Mouse (Mus musculus): ENCODE measurements at regions not wholly inside any gene's neighbourhood (a gene's known extent, or its start where the extent isn't known, plus 50 kb on each side); places are given as distances from the start of the nearest gene placed in this dataset.

DNA sequence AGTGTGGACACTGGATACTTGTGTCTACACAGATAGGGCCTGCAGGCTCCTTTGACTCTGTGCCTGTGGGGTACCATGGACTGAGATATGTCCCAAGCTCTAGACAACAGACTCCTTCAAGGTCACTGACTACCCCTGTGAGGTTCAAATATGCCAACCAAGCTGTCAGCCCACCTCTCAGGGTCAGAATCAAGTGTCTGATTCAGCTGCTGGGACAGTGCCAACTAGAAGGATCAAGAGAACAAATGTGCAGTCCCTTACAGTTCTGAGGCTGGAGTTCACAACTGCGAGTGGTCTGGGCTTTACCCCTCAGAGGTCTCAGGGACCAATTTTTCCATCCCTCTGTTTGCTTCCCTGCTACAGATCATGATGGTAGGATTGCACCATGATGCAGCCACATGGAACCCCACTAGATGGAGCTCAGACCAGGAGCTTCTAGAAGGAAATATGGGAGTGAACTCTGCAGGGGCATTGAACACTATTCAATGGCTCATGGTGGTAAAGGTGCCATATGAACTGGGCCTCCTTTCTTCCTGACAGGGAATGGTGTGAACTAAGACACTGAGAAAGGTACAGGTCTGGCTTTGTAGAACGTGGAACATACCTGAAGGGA is 581.8 kb upstream of the Mki67 start:
- WGBS: 65% methylated on average over 2 of the region's 2 CpGs
- H3K4me3 ChIP-seq: no peak overlapping the region
- no peaks in the 10 kb centered on the region for H3K27me3 ChIP-seq (replicated peaks)
- no peaks in the 10 kb centered on the region for H3K9me3 ChIP-seq
- no peak for ATAC-seq (replicated peaks)
- no peak overlapping the region for H3K27ac ChIP-seq
- no peaks in the 10 kb centered on the region for H3K4me1 ChIP-seq
- no peaks in the 10 kb centered on the region for H3K36me3 ChIP-seq (replicated peaks)
- H3K9ac ChIP-seq: no peak overlapping the region
- H3K4me2 ChIP-seq: no peak overlapping the region

DNA sequence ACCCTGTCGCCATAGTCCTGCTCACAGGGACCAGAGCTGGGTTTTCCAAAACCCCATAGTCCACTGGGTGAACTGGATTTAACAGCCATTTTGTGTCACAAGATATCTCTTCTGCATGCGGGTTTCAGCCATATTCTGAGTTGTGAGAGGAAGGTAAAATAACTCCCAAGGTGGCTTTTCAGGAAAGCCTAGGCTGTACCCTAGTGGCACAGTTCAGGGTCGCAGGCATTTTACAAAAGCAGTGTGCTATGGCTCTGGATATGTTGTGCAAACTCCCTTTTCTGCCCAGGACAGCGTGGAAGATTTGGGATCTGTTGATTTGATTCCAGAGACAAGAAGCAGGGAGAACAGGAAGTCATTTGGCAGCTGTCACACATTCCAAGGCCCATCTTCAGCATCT is 588.3 kb upstream of the Mgmt start:
- H3K27ac ChIP-seq: no peak overlapping the region
- H3K36me3 ChIP-seq (replicated peaks): no peaks in the 10 kb centered on the region
- WGBS: 76% methylated on average over 4 of the region's 4 CpGs
- no peaks in the 10 kb centered on the region for H3K4me1 ChIP-seq
- no peak overlapping the region for H3K9ac ChIP-seq
- ATAC-seq (replicated peaks): no peak
- H3K4me2 ChIP-seq: no peak overlapping the region
- H3K4me3 ChIP-seq: no peak overlapping the region
- H3K9me3 ChIP-seq: no peaks in the 10 kb centered on the region
- H3K27me3 ChIP-seq (replicated peaks): no peaks in the 10 kb centered on the region

DNA sequence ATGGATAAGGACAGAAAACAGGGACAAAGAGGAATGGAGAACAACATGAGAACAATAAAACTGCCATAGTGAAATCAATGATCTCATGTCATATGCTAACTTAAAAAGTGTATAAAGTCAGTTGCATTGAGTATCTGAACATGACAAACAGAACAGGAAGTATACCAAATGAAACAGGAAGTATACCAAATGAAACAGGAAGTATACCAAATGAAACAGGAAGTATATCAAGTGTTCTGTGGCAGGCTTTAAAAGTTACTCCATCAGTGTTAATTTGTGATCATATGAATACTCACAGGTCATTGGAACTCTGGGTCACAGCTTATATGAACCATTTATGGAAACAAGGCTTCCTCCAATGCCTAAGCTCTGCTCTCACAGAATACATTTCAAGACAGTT is 585.6 kb upstream of the Mgmt start:
- Histone ChIP-seq H3K27me3 (replicated peaks) (no peaks in the 10 kb centered on the region), H3K4me1 (no peaks in the 10 kb centered on the region), H3K4me2 (no peak overlapping the region), H3K9me3 (no peaks in the 10 kb centered on the region), H3K4me3 (no peak overlapping the region), H3K36me3 (replicated peaks) (no peaks in the 10 kb centered on the region), H3K27ac (no peak overlapping the region), H3K9ac (no peak overlapping the region)
- ATAC-seq (replicated peaks): no peak

DNA sequence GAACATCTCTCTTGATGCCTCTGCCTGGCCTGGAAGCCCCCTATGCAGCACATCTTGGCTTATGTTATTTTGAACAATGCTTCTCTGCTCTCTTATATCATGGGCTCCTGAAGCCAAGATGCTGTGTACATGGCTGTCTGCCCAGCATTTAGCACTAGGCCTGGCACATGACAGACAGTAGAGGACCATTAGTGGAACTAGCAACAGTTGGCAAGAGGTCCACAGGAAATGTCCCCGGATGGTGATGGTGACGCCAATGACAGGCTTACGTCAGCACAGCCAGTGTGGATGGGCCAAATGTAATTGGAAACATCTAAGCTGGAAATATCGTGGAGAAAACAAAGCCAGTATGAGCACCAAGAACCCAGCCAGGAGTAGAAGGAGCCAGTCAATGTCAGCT is 567.1 kb upstream of the Mgmt start:
- H3K4me1 ChIP-seq: no peaks in the 10 kb centered on the region
- no peak overlapping the region for H3K9ac ChIP-seq
- WGBS: 89% methylated on average over 4 of the region's 4 CpGs
- ATAC-seq (replicated peaks): no peak
- no peak overlapping the region for H3K4me3 ChIP-seq
- H3K27ac ChIP-seq: no peak overlapping the region
- no peaks in the 10 kb centered on the region for H3K36me3 ChIP-seq (replicated peaks)
- no peaks in the 10 kb centered on the region for H3K27me3 ChIP-seq (replicated peaks)
- H3K4me2 ChIP-seq: no peak overlapping the region
- H3K9me3 ChIP-seq: no peaks in the 10 kb centered on the region

DNA sequence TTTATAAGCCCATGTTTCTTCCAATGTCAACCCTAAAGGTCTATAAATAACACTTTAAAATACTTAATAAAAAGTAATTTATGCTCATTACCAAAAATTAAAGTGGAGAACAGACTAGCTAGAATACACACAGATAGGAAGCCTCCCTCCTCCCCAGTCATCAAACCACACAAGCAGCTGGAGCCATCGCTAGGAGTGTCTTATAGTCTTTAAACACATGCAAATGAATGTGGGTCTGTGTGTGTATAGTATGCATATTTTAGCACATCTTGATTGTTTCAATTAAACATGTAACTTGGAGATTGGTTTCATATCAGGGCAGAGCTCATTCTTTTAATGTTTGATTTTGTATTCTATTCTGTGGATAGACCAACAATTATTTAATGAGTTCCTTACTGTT is 564.0 kb upstream of the Mgmt start:
- Histone ChIP-seq H3K9ac (no peak overlapping the region), H3K36me3 (replicated peaks) (no peaks in the 10 kb centered on the region), H3K27ac (no peak overlapping the region), H3K27me3 (replicated peaks) (no peaks in the 10 kb centered on the region), H3K4me3 (no peak overlapping the region), H3K4me2 (no peak overlapping the region), H3K9me3 (no peaks in the 10 kb centered on the region), H3K4me1 (no peaks in the 10 kb centered on the region)
- WGBS: 32% methylated on average over 1 of the region's 1 CpGs
- ATAC-seq (replicated peaks): no peak

DNA sequence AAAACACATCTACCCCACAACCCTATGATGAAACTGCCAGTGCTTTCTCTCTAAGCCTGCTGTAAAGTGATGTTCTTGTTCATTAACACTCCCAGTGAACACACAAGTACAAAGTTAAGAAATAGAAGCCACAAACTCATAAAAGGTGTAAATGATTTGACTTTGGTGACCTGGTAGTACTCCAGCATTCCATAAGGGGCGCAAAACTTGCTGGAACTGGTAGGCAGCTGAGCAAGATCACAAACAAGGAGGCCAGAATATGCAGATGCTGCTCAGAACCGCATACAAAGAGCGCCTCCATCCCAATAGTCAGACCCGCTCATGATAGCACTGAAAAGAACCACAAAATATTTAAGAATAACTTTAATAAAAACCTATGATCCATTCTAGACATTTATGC is 561.6 kb upstream of the Mgmt start:
- WGBS: 60% methylated on average over 4 of the region's 4 CpGs
- Histone ChIP-seq H3K9ac (no peak overlapping the region), H3K27ac (no peak overlapping the region), H3K9me3 (no peaks in the 10 kb centered on the region), H3K36me3 (replicated peaks) (no peaks in the 10 kb centered on the region), H3K27me3 (replicated peaks) (no peaks in the 10 kb centered on the region), H3K4me1 (no peaks in the 10 kb centered on the region), H3K4me2 (no peak overlapping the region), H3K4me3 (no peak overlapping the region)
- ATAC-seq (replicated peaks): no peak

DNA sequence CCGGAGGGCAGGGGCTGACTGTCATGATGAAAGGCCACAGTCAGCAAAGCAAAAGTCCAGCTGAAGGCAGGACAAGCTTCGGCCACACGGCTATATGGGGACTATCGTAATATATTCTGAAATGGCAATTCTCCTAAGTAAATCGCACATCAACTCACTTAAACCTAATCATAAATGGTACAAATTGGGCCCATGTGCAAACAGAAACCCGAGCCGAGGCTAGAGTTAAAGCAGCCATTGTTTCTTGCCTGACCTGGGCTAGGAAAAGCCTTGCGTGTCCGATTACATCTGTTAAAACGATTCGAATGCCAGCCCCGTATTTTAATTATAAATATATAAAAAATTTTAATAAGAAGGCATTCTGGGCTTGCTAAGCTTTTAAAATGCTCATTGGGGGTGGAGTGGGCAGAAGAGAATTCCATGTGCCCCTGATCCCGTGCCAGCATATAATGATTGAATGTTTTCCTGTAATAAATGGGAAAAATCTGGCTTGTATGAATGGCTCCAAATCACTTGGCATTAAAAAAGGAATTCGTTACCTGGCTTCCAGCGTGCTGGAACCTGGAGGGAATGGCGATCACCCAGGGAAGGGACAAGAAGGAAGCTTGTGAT is 552.7 kb upstream of the Mgmt start:
- Histone ChIP-seq H3K4me3 (no peak overlapping the region), H3K27me3 (replicated peaks) (no peaks in the 10 kb centered on the region), H3K9ac (no peak overlapping the region), H3K36me3 (replicated peaks) (no peaks in the 10 kb centered on the region), H3K9me3 (no peaks in the 10 kb centered on the region), H3K27ac (peak overlapping the region; percentile 65), H3K4me1 (peaks cover 29% of the 10 kb centered on the region), H3K4me2 (0 out of 2 replicates have a peak overlapping the region, but pooled peaks have one; percentile 2)
- ATAC-seq (replicated peaks): no peak
- WGBS: 58% methylated on average over 16 of the region's 16 CpGs

DNA sequence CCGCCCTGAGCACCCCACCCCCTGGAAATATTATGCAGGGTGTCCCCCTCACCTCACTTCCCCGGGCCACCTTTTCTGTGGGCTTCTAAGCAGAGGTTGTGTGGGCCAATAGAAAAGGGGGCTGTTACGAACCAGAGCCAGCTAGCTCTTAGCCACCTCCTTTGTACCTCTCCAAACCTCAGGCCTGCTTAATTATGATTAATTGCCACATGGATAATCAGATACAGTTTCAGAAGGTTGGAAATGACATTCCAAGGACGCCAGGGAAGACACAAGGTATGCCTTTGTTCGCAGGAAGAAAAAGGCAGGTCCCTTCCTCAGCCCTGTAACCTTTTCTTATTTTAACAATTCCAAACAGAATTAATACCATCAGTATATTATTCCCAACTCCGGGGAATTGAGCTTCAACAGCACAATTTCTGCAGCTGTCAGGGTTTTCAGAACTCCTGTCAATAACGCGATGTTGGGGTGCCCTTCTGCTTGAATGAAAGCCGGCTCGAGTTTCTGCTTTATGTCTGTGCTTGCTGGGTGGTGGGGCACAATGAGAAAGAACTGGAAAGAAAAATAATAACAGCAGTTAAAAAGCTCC is 552.1 kb upstream of the Mgmt start:
- Histone ChIP-seq H3K9ac (no peak overlapping the region), H3K4me2 (peak overlapping the region; percentile 10; the same call in 1 of the 2 replicates), H3K27ac (peak overlapping the region; percentile 65)

DNA sequence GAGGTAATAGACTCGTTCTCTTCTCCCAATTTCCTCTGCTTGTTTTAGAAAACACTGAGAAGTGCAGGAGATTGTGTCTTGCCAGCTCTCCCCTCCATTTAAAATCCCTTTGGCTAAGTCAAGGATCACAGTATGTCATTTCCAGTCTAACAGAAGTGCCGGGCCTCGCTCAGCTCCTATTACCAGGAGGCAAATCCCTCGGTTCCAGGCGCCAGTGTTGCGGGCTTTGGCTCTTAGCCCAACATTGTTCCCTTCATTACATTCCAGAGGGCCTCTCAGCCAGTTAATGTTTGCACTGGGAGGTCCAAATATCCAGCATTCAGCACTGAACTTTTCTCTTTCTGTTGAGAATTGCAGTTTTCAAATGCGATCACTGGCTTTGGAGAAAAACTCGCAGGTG is 551.6 kb upstream of the Mgmt start:
- no peaks in the 10 kb centered on the region for H3K27me3 ChIP-seq (replicated peaks)
- no peaks in the 10 kb centered on the region for H3K36me3 ChIP-seq (replicated peaks)
- H3K4me2 ChIP-seq: peak overlapping the region; percentile 10; the same call in 1 of the 2 replicates
- WGBS: 8% methylated on average over 8 of the region's 8 CpGs
- H3K9me3 ChIP-seq: no peaks in the 10 kb centered on the region
- peaks cover 29% of the 10 kb centered on the region for H3K4me1 ChIP-seq
- no peak overlapping the region for H3K4me3 ChIP-seq
- no peak overlapping the region for H3K9ac ChIP-seq
- 0 out of 2 replicates have a peak, but pooled peaks have one; percentile 17 for ATAC-seq (replicated peaks)
- peak overlapping the region; percentile 65 for H3K27ac ChIP-seq

More for the DNA sequence above, 552.1 kb upstream of the Mgmt start:
- H3K27me3 ChIP-seq (replicated peaks): no peaks in the 10 kb centered on the region
- H3K4me3 ChIP-seq: no peak overlapping the region
- H3K9me3 ChIP-seq: no peaks in the 10 kb centered on the region
- ATAC-seq (replicated peaks): 0 out of 2 replicates have a peak, but pooled peaks have one; percentile 20
- H3K36me3 ChIP-seq (replicated peaks): no peaks in the 10 kb centered on the region
- 26% methylated on average over 10 of the region's 10 CpGs for WGBS
- peaks cover 29% of the 10 kb centered on the region for H3K4me1 ChIP-seq

DNA sequence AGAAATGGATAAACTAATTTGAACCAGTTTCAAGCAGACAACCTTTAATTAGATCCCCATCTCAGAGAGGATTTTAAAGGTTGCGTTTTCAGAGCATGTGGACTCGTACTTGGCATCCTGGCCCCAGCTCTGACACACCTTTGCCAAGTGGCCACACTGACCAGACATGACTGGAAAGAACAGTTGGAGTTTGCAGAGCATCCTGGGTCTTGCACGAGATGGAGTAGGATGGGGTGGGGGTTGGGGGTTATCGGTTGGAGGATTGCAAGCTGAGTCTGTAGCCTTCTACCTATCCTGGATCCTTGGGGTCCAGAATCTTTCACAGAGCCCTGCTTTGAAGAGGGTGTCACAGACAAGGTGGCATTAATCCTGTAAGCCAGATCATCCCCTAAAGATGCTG is 550.9 kb upstream of the Mgmt start:
- no peaks in the 10 kb centered on the region for H3K9me3 ChIP-seq
- no peak overlapping the region for H3K9ac ChIP-seq
- no peak for ATAC-seq (replicated peaks)
- H3K4me3 ChIP-seq: no peak overlapping the region
- peaks cover 35% of the 10 kb centered on the region for H3K4me1 ChIP-seq
- H3K27ac ChIP-seq: no peak overlapping the region
- H3K4me2 ChIP-seq: no peak overlapping the region
- 76% methylated on average over 4 of the region's 4 CpGs for WGBS
- H3K36me3 ChIP-seq (replicated peaks): no peaks in the 10 kb centered on the region
- no peaks in the 10 kb centered on the region for H3K27me3 ChIP-seq (replicated peaks)

DNA sequence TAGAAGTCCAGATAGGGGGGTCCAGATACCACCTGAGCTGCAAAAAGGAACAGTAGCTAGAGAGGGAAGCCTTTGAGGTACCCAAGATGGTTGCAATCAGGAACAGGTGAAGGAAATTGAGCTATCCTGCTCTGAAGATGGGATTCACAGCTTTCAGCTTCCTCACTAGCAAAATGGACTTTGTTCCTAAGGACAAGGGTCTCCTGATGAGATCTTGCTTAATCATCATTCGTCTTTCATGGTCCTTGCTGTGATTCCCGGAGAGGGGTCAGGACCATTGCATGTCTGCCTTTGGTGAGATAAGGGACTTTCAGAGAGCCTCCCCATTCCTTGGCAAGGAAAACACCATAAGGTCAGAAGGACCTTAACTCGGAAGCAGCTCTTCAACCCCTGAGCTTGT is 549.4 kb upstream of the Mgmt start:
- no peak overlapping the region for H3K9ac ChIP-seq
- no peaks in the 10 kb centered on the region for H3K27me3 ChIP-seq (replicated peaks)
- no peaks in the 10 kb centered on the region for H3K36me3 ChIP-seq (replicated peaks)
- no peaks in the 10 kb centered on the region for H3K9me3 ChIP-seq
- H3K4me1 ChIP-seq: peaks cover 40% of the 10 kb centered on the region
- no peak for ATAC-seq (replicated peaks)
- H3K27ac ChIP-seq: no peak overlapping the region
- H3K4me2 ChIP-seq: no peak overlapping the region
- no peak overlapping the region for H3K4me3 ChIP-seq
- WGBS: 90% methylated on average over 3 of the region's 3 CpGs

DNA sequence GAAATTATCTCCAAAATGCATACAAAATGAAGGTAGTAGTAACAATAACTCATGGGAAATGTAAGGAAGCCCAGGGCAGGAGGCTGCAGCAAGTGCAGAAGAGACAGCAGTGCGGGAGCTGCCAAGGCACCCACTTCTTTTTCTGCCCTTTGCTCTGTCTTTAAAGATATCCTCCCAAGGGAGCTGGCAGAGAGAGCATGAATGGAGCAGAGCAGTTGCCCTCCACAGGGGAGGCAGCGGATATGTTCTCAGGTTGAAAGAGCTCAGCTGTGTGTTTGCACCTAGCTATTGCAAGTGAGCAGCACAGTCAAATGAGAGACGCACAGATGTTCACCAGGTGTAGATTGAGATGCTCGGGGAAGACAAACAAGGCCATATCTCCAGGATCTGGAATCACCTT is 547.9 kb upstream of the Mgmt start:
- peaks cover 32% of the 10 kb centered on the region for H3K4me1 ChIP-seq
- ATAC-seq (replicated peaks): no peak
- WGBS: 91% methylated on average over 4 of the region's 4 CpGs

DNA sequence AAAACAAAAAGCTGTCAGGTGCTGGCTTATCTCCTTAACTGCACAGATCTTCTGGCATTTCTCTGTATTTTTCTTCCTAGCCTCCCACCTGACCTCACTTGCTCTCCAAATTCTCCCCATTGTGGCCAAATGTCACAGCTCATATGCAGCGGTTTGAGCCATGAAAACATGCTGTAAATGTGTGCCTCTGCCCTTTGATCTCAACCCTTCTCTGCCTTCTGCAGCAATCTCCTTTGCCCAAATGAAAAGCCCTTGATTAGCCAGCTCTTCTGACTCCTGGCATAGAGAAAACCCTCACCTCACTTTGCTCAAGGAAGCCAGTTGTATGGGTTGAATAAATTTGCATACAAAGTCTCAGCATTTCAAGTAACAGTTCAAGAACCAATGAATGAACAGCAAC is 546.1 kb upstream of the Mgmt start:
- no peaks in the 10 kb centered on the region for H3K27me3 ChIP-seq (replicated peaks)
- H3K27ac ChIP-seq: 0 out of 2 replicates have a peak overlapping the region, but pooled peaks have one; percentile 14
- H3K4me3 ChIP-seq: no peak overlapping the region
- H3K36me3 ChIP-seq (replicated peaks): no peaks in the 10 kb centered on the region
- no peak overlapping the region for H3K4me2 ChIP-seq
- 29% methylated on average over 1 of the region's 1 CpGs for WGBS
- ATAC-seq (replicated peaks): no peak
- H3K9ac ChIP-seq: no peak overlapping the region
- peaks cover 16% of the 10 kb centered on the region for H3K4me1 ChIP-seq
- no peaks in the 10 kb centered on the region for H3K9me3 ChIP-seq

More for the DNA sequence above, 547.9 kb upstream of the Mgmt start:
- H3K27ac ChIP-seq: no peak overlapping the region
- no peak overlapping the region for H3K9ac ChIP-seq
- no peak overlapping the region for H3K4me2 ChIP-seq
- H3K4me3 ChIP-seq: no peak overlapping the region
- no peaks in the 10 kb centered on the region for H3K36me3 ChIP-seq (replicated peaks)
- H3K9me3 ChIP-seq: no peaks in the 10 kb centered on the region
- no peaks in the 10 kb centered on the region for H3K27me3 ChIP-seq (replicated peaks)
